Mouse (Mus musculus) CD8-positive naive resting alpha-beta T cell, adult 2 months (primary cell): Measurements from ENCODE around the gene Vps72.
A peak's percentile ranks its signal among the peaks of the same experiment; 100 is the strongest.
"Not testable (repeated sequence)": the region's sequence is repeated elsewhere in the genome, so short reads cannot be mapped to it uniquely, and the experiment has no call there.

Experiments
- DNase-seq, 2 experiments: peaks; one replicate each; pipeline ENCODE4 v3.0.0; 2022; ENCODE audit warnings: low read depth in 2 of 2, low spot score in 2 of 2

The Vps72 gene

DNA sequence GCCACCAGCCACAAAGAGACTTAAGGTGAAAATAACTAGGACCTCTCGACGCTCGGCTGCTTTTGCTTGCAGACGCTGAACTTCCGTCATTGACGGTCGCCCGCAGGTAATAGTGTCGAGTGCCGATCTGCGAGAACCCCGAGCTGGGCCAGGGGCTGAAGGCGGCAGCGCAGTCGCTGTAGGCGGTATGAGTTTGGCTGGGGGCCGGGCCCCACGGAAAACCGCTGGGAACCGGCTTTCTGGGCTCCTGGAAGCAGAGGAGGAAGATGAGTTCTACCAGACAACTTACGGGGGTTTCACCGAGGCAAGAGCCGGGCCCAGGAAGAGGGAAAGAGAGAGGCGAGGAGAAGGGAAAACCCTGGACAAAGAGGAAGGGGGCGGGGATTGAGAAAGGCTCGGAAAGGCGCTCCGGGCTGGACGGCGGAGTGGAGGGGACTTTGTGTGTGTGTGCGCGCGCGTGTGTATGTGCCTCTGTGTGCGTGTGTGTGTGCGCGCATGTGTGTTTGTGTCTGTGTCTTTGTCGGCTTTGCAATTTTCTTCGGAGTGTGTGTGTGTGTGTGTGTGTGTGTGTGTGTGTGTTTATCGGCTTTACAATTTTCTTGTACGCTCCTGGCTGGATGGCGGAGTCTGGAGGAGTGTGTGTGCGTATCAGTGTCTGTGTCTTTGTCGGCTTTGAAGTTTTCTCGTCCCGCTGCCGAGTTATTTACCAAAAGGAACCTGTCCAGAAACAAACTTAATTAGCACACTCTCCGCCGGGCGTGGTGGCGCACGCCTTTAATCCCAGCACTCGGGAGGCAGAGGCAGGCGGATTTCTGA lies at the start of gene Vps72:
Gene Vps72 (plus strand): TSS at position 112 of the 816 bp plus-strand sequence.
- DNase-seq, result peak; percentile 82 to 87

- DNase-seq, result no peak
Measured at GRCm38 (mm10) chr3:95063741-95064140, 47.1 kb upstream of the Vps72 start.

DNA sequence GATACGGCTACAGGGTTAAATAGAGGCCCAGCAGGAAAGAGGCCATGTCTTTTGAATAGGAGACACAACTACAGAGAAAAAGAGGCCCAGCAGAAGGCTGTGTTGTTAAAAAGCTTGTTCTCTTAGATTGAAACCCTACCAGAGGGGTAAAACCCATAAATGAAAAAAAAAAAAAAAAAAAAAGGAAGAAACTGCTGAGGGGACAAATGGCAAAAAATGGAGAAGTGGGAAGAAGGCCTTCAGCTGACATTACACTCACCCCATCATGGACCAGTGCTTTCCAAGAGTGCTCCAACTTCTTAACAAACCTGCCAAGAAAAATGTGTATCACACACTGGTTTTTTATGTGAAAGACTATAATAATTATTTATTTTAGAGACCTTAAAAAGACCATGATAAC lies 45.3 kb upstream of the Vps72 start:
- DNase-seq, result no peak

- no peak for DNase-seq
Measured at GRCm38 (mm10) chr3:95066095-95066494, 44.7 kb upstream of the Vps72 start.

DNA sequence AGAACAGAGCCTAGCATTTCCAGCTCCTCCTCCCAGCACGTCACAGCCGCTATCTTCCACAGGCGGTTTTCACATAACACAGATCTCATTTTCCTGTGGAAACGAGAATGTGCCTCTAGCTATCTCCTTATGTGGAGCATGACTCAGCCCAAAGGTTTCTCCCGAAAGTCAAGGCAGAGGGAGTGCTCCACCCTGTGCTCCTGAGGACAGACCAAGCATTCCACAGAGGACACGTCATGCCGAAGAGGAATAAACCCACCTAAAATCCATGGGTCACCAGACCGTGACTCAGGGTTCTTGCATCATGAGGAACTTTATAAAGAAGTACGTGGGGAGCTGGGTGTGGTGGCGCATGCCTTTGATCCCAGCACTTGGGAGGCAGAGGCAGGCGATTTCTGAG lies 44.3 kb upstream of the Vps72 start:
- no peak for DNase-seq

DNA sequence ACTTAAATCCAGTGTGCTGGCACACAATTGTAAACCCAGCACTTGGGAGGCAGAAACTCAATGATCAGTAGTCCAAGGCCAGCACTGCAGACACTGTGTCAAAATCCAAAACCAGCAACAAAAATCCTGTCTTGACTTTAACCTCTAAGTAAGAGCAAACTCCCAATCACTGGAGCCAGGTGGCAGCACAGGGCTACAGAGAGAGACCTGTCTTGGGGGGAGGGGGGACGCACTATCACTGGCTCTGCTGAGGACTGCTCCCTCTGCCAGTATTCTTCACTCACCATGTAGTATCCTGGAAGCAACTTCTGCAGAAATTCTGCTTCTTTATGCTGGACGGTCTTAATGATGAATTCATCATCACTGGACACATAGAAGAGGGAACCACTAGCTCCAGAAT lies 39.2 kb upstream of the Vps72 start:
- DNase-seq, result no peak

- no peak for DNase-seq
Measured at GRCm38 (mm10) chr3:95088071-95088470, 22.8 kb upstream of the Vps72 start.

- no peak for DNase-seq
Measured at GRCm38 (mm10) chr3:95100854-95101253, 10.0 kb upstream of the Vps72 start.

- no peak for DNase-seq
Measured at GRCm38 (mm10) chr3:95105121-95105520, 5.7 kb upstream of the Vps72 start.

GRCm38 (mm10) chr3:95105586-95106337 lies 5.1 kb upstream of the Vps72 start:
- no peak for DNase-seq

DNA sequence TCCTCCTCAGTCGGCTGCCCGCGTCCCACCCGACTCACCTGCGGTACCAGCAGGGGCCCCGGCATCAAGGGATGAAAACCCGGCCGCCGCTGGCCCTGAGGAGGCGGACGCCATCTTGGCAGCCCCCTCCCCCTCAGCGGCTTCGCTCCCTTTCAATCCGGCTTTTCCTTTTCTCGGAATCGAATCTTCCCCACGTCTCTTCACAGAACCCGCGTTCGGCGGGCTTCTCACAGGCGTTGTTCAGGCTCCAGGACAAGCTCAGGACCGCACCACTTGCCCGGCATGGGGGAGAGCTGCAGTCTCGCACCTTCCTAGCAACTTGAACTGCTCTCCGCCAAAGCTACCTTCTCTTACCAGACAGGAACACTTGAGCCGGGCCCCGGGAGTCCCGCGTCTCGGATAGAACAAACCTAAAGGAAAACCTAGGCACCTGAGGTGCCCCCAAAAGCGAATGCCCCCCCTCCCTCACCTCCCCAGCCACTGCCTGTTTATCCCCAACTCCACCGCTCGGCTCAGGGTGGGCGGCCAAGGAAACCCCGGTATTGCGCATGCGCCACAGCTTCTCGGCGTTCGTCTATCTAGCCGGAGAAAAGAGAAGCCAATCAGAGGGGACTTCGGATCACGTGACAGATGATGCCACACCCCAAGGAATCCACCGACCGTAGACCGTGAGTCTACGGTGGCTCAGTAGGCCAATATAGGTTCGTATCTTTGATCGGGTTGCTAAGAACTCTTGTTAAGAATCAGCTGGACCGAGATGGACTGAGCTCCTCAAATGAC lies 4.3 kb upstream of the Vps72 start, which contains the start of gene Pip5k1a:
Gene Pip5k1a (minus strand): TSS at position 593 of the 780 bp plus-strand sequence.
- DNase-seq, result peak; percentile 92 to 94

DNA sequence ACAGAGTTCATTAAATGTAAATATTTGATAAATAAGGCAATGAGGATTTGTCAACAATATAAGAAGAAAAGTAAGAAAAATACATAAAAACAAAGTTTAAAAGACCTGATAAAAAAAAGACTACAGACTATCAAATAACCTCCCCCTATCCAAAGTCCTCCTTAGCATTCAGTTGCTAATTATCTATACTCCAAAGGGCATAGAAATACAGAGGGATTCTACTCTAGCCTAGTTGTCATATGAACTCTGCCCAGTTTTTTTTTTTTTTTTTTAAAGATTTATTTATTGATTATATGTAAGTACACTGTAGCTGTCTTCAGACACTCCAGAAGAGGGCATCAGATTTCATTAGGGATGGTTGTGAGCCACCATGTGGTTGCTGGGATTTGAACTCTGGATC lies 3.5 kb upstream of the Vps72 start:
- DNase-seq, result not testable (repeated sequence)

- DNase-seq, result peak in 1 of 2 experiments; percentile 11
Measured at GRCm38 (mm10) chr3:95107898-95108297, 2.9 kb upstream of the Vps72 start.

DNA sequence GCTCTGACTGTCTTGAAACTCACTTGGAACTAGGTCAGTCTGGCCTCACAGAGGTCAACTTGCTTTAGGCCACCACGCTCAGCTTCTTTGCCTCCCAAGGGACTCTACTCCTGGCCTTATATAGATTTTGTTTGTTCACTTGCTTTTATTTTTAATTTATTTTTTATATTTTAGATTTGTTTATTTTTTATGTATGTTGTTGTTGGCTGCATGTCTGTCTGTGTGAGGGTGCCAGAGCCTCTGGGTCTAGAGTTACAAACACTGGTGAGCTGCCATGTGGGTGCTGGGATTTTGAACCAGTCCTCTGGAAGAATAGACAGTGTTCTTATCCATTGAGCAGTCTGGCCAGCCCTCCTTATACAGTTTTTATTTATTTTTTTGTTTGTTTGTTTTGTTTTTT lies 1.9 kb downstream of the Vps72 start:
- no peak for DNase-seq

DNA sequence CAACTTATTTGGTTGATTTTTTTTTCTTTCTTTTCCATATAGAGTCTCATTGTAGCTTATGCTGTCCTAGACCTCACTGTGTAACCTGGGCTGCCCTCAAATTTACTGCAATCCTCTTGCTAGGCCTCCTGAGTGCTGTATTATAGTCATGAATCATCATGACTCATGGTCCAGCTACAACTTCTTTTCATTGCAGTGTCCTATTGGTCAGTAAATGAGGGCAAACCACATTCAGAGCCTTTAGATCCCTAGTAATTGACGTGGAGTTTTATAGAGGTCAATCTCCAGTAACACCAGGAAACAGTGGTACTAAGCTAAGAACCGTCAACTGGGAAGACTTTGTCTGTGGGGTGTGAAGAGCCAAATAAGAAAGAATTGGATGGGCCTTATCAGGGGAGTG lies 6.9 kb downstream of the Vps72 start:
- no peak for DNase-seq

DNA sequence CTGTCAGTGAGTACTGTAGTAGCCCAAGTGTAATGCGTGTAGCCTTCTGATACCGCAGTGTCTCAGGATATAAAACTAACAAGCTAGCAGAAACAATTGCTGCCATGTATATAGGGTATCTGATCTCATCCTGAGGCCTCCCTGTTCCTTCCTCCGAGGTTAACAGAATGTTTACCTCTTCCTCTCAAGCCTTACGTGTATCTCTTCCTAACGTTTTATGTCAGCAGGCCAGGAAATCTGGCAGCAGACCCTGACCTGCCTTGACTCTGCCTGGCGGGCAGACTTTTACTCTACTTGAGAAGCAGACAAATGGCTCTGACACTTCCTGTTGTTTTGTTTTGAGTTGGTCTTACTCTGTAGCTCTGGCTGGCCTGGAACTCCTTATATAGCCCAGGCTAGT lies 10.8 kb downstream of the Vps72 start:
- no peak for DNase-seq

DNA sequence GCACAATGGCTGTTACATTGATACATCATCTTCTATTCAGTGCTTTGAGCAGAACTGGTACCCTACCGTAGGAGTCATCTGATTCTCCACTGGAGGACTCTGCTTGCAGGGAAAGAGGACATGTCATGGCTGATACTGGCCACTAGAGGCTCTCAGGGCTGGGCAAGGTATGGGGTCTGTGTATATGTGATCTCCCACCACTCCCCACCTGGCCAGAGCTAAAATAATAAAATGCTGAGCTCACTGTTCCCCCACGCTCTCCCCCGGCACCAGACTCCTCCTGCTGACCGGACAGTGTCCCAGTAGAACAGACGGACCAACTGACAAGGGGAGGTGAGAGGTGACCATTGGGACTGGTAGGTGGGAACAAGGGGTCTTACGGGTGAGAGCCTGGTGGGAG lies 13.4 kb downstream of the Vps72 start, which contains the start of gene Tmod4:
Gene Tmod4 (plus strand): TSS at position 231 of the 400 bp plus-strand sequence.
- DNase-seq, result no peak

GRCm38 (mm10) chr3:95124972-95125371 lies 14.2 kb downstream of the Vps72 start:
- DNase-seq, result no peak

DNA sequence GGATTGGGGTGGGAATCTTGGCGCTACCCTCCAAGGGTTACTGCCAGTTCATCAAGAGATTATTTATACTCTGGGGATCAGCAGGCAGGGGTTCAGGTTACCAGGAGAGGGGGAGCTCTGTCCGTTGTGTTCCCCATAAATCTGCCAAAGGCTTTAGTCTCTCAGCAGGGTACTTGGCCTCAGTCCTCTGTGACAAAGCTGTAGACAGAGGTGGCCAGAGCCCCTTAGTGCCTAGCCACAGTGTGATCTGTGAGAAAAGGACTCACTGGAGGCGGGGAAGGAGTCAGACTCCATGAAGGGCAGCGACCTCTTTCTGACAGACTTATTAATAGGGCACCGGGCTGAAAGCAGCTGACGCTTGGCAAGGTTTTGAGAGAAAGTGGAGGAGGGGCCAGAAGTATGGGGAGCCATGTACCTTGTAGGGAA lies 18.4 kb downstream of the Vps72 start:
- DNase-seq, result no peak

DNA sequence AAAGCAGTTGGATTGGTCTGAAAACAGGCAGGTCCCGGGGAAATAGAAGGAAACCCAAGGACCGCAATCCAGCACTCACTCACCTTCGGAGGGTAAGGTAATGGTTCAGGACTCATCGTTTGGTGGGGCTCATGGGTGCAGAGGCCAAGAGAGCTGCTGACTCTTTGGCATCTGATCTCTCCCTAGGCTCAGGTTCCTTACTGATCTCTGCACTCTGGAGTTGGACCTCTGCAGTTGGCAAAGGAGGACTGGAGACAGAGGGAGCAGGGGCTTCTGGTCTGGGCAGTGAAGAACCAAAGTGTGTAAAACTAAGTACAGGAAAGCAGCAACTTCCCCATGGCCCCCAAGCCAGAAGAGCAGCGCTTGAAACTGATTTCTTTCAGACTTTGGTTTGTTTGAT lies 19.3 kb downstream of the Vps72 start:
- DNase-seq, result no peak

GRCm38 (mm10) chr3:95132389-95132788 lies 21.6 kb downstream of the Vps72 start:
- not testable (repeated sequence) for DNase-seq
